Mouse (Mus musculus): ENCODE data around the gene Cox4i2. TPM values are rescaled to one million over a fixed set of nuclear protein-coding genes. Genes with fewer than 3 reads are reported as not detected.

The Cox4i2 gene
- polyA plus RNA-seq, 1 experiment from 2014 or later: 51.4 TPM

GRCm38 (mm10) chr2:152739842-152740260 lies 14.1 kb upstream of the Cox4i2 start:
- Histone ChIP-seq H3K9me3 (ENCODE audit: low read depth, low read length) (no peaks in the 10 kb centered on the region), H3K4me2 (peak overlapping the region; percentile 79), H3K36me3 (ENCODE audit: insufficient read depth) (peaks cover 3% of the 10 kb centered on the region; the same call in 1 of the 2 replicates), H3K27me3 (ENCODE audit: insufficient read depth, low read length) (no peaks in the 10 kb centered on the region), H3K4me3 (ENCODE audit: low read depth, low read length) (peak overlapping the region; percentile 69; the same call in 1 of the 2 replicates), H3K27ac (ENCODE audit: low read depth) (peak overlapping the region; percentile 85), H3K4me1 (ENCODE audit: insufficient read depth) (peaks cover 38% of the 10 kb centered on the region), H3K9ac (peak overlapping the region; percentile 8; the same call in 1 of the 2 replicates)
- DNase-seq (peak; percentile 76), ATAC-seq (ENCODE audit: insufficient read depth) (peak; percentile 32)
- no peak for TF ChIP-seq CTCF (IDR thresholded peaks at IDR 0.05; ENCODE audit: low read depth)
- 5% methylated on average over 3 of the region's 3 CpGs for WGBS

DNA sequence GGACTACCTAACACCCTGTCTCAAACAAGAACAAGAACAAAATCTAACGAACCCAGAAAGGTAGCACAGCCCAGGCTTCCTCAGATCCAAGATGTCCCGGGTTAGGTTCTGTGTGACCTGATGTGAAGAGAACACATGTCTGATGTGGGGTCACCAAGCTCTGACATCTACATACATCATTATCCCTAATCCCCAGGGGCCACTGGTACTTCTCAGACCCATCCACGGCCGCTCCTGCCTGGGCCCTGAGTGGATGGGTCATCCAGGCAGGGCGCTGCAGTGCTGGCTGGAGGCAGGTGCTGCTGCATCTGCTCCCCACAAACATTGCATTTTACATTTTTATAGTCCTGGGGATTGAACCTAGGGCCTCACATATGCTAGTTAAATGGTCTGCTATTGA lies 13.5 kb upstream of the Cox4i2 start:
- no peak for DNase-seq
- peaks cover 3% of the 10 kb centered on the region; the same call in 1 of the 2 replicates for H3K36me3 ChIP-seq (ENCODE audit: insufficient read depth)
- no peak for ATAC-seq (ENCODE audit: insufficient read depth)
- H3K9me3 ChIP-seq (ENCODE audit: low read depth, low read length): no peaks in the 10 kb centered on the region
- H3K27me3 ChIP-seq (ENCODE audit: insufficient read depth, low read length): no peaks in the 10 kb centered on the region
- peaks cover 38% of the 10 kb centered on the region for H3K4me1 ChIP-seq (ENCODE audit: insufficient read depth)
- H3K4me2 ChIP-seq: no peak overlapping the region
- peak overlapping the region; percentile 85; the same call in 1 of the 2 replicates for H3K27ac ChIP-seq (ENCODE audit: low read depth)
- H3K9ac ChIP-seq: no peak overlapping the region
- WGBS: 64% methylated on average over 5 of the region's 5 CpGs
- H3K4me3 ChIP-seq (ENCODE audit: low read depth, low read length): no peak overlapping the region
- TF ChIP-seq CTCF (IDR thresholded peaks at IDR 0.05; ENCODE audit: low read depth): no peak

- peak; percentile 22 for ATAC-seq (ENCODE audit: insufficient read depth)
- Histone ChIP-seq H3K4me2 (peak overlapping the region; percentile 43), H3K27me3 (ENCODE audit: insufficient read depth, low read length) (no peaks in the 10 kb centered on the region), H3K36me3 (ENCODE audit: insufficient read depth) (peaks cover 3% of the 10 kb centered on the region; the same call in 1 of the 2 replicates), H3K9ac (peak overlapping the region; percentile 11), H3K9me3 (ENCODE audit: low read depth, low read length) (no peaks in the 10 kb centered on the region), H3K4me3 (ENCODE audit: low read depth, low read length) (no peak overlapping the region; the same call in 1 of the 2 replicates), H3K4me1 (ENCODE audit: insufficient read depth) (peaks cover 38% of the 10 kb centered on the region), H3K27ac (ENCODE audit: low read depth) (peak overlapping the region; percentile 83)
- no peak for TF ChIP-seq CTCF (IDR thresholded peaks at IDR 0.05; ENCODE audit: low read depth)
- peak; percentile 88 for DNase-seq
- WGBS: 23% methylated on average over 14 of the region's 14 CpGs
These were observed 12.6 kb upstream of the Cox4i2 start for GRCm38 (mm10) chr2:152741153-152742041.

DNA sequence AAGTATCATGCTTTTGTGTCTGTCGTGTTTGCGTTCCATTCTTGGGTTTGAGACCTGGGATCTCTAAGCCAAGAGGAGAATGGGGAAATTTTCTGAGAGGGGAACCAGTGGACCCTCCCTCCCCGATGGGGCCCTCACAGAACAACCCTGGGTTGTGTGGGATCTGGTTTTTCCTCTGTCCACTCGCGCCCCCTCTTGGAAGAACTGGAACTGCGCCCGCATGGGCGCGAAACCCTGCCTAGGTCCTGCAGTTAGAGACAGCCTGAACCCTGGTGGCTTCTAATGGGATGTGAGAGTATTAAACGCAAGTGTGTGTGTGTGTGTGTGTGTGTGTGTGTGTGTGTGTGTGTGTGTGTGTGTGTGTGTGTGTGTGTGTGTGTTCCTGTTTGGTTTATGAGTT lies 11.5 kb upstream of the Cox4i2 start:
- WGBS: 32% methylated on average over 10 of the region's 10 CpGs
- Histone ChIP-seq H3K4me1 (ENCODE audit: insufficient read depth) (peaks cover 38% of the 10 kb centered on the region), H3K4me2 (peak overlapping the region; percentile 43; the same call in 1 of the 2 replicates), H3K9me3 (ENCODE audit: low read depth, low read length) (no peaks in the 10 kb centered on the region), H3K27ac (ENCODE audit: low read depth) (peak overlapping the region; percentile 83), H3K27me3 (ENCODE audit: insufficient read depth, low read length) (no peaks in the 10 kb centered on the region), H3K4me3 (ENCODE audit: low read depth, low read length) (no peak overlapping the region), H3K9ac (no peak overlapping the region), H3K36me3 (ENCODE audit: insufficient read depth) (peaks cover 3% of the 10 kb centered on the region; the same call in 1 of the 2 replicates)
- ATAC-seq (ENCODE audit: insufficient read depth) (peak; percentile 33; the same call in 1 of the 2 replicates), DNase-seq (peak; percentile 90)
- TF ChIP-seq CTCF (IDR thresholded peaks at IDR 0.05; ENCODE audit: low read depth): peak; percentile 78

- Histone ChIP-seq H3K27me3 (ENCODE audit: insufficient read depth, low read length) (0 out of 2 replicates have a peak, but pooled peaks cover 5% of the 10 kb centered on the region), H3K4me2 (no peak overlapping the region), H3K4me3 (ENCODE audit: low read depth, low read length) (no peak overlapping the region), H3K9me3 (ENCODE audit: low read depth, low read length) (no peaks in the 10 kb centered on the region), H3K36me3 (ENCODE audit: insufficient read depth) (no peaks in the 10 kb centered on the region), H3K9ac (no peak overlapping the region), H3K4me1 (ENCODE audit: insufficient read depth) (peaks cover 11% of the 10 kb centered on the region), H3K27ac (ENCODE audit: low read depth) (no peak overlapping the region)
- WGBS: 78% methylated on average over 17 of the region's 17 CpGs
- no peak for DNase-seq
- TF ChIP-seq CTCF (IDR thresholded peaks at IDR 0.05; ENCODE audit: low read depth): no peak
- ATAC-seq (ENCODE audit: insufficient read depth): no peak
These were observed 2.8 kb downstream of the Cox4i2 start for GRCm38 (mm10) chr2:152756474-152757393.

DNA sequence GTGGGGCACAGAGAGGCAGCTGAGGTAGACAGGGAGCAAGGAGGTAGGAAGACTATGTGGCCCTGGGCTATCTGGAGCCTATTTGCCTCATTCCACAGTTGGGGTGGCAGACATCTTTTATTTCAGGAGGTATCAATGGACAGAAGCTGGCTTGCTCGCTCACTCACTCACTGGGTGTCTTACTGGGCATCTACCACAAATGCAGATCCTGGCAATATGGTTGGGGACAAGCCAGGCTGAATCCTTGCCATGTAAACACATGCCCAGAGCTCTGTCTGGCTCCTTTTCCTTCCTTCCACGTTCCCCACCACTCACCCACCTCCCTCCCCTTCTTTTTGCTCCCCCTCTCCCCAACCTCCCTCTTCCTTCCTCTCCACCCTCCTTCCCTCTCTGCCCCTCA lies 3.5 kb downstream of the Cox4i2 start:
- no peak overlapping the region for H3K4me2 ChIP-seq
- no peak for DNase-seq
- no peak overlapping the region for H3K27ac ChIP-seq (ENCODE audit: low read depth)
- no peak overlapping the region for H3K4me3 ChIP-seq (ENCODE audit: low read depth, low read length)
- H3K36me3 ChIP-seq (ENCODE audit: insufficient read depth): no peaks in the 10 kb centered on the region
- H3K9ac ChIP-seq: no peak overlapping the region
- WGBS: 57% methylated on average over 2 of the region's 2 CpGs
- no peaks in the 10 kb centered on the region for H3K9me3 ChIP-seq (ENCODE audit: low read depth, low read length)
- 0 out of 2 replicates have a peak, but pooled peaks cover 5% of the 10 kb centered on the region for H3K27me3 ChIP-seq (ENCODE audit: insufficient read depth, low read length)
- H3K4me1 ChIP-seq (ENCODE audit: insufficient read depth): peaks cover 11% of the 10 kb centered on the region
- no peak for ATAC-seq (ENCODE audit: insufficient read depth)
- no peak for TF ChIP-seq CTCF (IDR thresholded peaks at IDR 0.05; ENCODE audit: low read depth)

All from lung, embryonic 14.5 days (tissue).